Mouse (Mus musculus) heart, postnatal 4 days (tissue): ENCODE results near the gene Fgf8. TPM values are rescaled to one million over a fixed set of nuclear protein-coding genes. Genes with fewer than 3 reads are reported as not detected.
A peak's percentile ranks its signal among the peaks of the same experiment; 100 is the strongest.

Experiments
- DNase-seq: peaks from one replicate; pipeline ENCODE4 v3.0.0; 2021
- total RNA-seq, 2 experiments: library from RNA; stranded (reverse); gene quantifications; 2 replicates each; pipeline ENCODE4 v1.2.3; 2021

The Fgf8 gene
- under 1 TPM in 1 of 2 experiments, not detected in 1; 0.45 TPM for total RNA-seq

- DNase-seq = peak; percentile 28
These were observed at the start of gene Fgf8 for GRCm38 (mm10) chr19:45742218-45742983. Gene Fgf8, minus strand, starts transcription at chr19:45742915.

DNA sequence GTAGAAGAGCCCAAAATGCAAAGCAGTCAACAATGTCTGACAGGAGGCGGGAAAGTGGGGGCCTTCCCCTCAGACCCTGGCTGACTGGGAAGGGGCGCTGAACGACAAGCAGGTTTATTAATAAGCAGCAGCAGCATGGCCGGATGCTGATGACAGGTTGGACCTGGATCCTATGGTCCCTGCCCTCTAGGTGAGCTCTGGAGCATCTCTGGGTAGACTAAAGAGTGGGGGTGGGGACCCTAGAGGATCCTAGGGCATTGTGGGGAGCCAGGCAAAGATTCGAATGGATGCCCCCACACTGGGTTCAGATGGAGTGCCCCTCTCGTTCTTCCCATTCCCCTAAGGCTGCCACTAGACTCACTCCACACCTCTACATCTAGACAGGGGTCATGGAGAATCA, 49.7 kb upstream of the Fgf8 start:
- DNase-seq = no peak

DNA sequence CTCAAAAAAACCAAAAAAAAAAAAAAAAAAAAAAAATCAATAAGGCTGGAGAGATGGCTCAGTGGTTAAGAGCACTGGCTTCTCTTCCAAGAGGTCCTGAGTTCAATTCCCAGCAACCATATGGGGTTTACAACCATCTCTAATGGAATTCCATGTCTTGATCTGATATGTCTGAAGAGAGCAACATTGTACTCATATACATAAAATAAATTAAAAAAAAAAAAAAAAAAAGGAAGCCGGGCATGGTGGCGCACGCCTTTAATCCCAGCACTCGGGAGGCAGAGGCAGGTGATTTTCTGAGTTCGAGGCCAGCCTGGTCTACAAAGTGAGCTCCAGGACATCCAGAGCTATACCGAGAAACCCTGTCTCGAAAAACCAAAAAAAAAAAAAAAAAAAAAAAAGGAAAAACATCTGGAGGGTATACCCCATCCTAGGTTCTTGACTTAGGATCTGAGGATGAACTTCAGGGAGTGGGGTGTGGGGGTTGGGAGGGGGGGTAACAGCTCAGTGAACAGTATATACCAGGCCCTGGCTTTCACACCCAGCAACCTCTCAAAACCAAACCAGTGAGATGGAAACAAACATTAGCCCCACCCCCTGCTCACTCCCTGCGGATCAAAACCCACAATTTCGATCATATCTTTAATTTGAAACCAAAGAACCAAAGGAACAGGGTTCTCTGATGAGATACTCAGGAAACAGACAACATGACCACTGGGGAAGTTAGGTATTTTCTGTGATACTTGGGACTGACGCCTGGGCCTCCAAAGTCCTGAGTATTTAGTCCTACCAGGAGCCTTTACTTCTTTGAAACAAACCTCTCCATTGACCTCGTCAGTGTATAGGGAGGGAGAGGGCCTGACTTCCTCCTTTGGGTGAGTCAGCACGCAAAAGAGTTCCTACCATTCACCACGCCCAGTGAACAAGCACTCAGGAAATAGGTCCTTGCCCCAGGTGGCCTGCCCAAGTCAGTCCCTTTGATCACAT, 47.5 kb upstream of the Fgf8 start:
- no peak for DNase-seq

DNA sequence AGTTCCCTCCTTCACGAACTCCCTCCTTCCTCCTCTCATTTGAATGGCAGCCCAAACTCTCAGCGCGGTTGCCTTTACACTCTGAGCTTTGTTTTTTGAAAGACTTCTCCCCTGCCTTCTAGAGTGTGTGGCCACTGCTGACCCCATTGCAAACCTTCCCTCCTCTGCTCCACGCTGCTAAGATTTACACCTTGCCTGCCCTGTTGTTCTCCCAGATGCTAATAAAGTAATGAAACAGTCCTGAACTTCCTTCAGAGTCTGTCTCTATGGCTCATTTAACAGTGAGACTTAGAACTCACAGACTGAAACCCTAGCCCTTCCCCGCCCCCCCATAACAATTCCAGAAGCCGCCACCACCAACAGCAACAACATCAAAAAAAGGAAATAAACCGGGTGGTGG, 46.6 kb upstream of the Fgf8 start:
- DNase-seq = no peak

GRCm38 (mm10) chr19:45788337-45788736, 45.6 kb upstream of the Fgf8 start:
- DNase-seq = no peak

GRCm38 (mm10) chr19:45787450-45787849, 44.7 kb upstream of the Fgf8 start:
- DNase-seq = no peak

DNA sequence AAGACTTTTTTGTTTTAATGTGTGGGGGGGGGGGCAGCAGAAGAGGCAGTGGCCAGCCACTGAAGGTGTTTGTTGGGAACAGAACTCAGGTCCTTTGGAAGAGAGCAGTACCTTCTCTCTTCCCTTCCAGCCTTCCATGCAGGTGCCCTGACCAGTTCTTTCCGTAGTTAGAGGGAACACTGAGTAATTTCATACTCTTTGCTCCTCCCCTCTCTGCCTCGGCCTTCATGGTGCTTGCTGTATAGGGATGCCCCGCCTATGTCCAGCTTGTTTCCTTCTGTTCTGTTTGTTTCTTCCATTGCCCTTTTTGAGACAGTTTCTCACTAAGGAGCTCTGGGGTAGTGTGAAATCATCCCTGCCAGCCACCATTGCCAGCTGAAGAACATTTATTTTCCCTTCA, 42.8 kb upstream of the Fgf8 start:
- no peak for DNase-seq

GRCm38 (mm10) chr19:45783933-45784576, 41.3 kb upstream of the Fgf8 start:
- DNase-seq = no peak

DNA sequence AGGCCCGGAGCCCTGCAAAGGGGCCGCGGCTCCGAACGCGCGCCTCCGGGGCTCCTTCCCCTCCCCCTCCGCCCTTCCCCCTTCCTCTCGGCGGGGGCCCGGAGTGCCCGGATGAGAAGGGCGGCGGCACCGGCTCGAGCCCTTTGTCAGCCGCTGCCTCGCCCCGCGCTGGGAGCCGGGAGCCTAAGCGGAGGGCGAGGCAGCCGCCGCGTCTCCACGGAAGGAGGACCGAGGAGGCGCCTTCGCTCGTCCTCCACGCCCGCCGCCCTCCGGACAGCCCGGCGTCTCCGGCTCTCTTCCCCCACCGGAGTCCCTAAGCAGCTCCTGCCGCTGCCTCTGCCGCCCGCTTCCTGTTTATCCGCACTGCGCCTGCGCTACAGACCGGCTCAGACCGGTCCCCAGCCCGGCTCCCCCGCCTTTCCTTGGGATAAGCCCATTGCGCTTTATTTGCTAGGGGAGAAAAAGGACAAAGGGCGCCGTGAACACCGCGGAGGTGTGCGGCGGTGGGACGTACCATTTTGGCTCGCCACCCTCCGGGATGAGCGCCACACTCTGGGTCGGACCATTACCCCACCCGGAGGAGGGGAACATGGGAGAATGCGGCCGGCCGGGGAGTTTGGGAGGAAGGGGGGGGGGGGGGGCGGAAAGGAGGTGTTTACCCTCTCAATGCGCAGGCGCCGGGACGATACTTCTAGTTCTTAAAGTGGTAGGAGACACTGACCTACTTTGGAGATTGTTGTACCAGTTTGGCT, 40.6 kb upstream of the Fgf8 start, which contains the start of gene Mgea5:
TSS of gene Mgea5 (minus strand) at position 657 of the 752 bp plus-strand sequence.
- DNase-seq = peak; percentile 98

GRCm38 (mm10) chr19:45782315-45783001, 39.7 kb upstream of the Fgf8 start:
- DNase-seq = peak; percentile 83

- DNase-seq = no peak
These were observed 39.0 kb upstream of the Fgf8 start for GRCm38 (mm10) chr19:45781676-45782075.

- DNase-seq = no peak
These were observed 37.7 kb upstream of the Fgf8 start for GRCm38 (mm10) chr19:45780350-45780915.

- DNase-seq = no peak
These were observed 32.8 kb upstream of the Fgf8 start for GRCm38 (mm10) chr19:45775486-45775885.

DNA sequence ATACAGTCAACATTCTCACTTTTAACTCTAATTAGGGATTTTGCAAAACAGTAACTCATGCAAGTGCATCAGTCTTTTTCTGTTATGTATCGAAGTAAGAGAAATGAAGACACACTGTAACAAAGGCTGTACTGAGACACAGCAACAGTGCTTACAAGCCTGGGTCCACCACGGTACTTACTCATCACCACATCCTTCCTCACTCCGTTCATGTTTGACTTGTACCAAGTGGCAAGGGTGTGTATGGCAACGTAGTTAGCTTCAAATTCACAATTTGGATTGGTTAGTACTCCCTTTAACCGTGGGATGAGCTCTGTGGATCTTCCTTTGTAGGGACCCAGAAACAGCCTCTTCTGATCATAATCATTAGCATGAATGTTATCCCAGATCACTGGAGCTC, 28.8 kb upstream of the Fgf8 start:
- no peak for DNase-seq

- no peak for DNase-seq
These were observed 18.1 kb upstream of the Fgf8 start for GRCm38 (mm10) chr19:45760810-45761209.

GRCm38 (mm10) chr19:45758671-45759070, 16.0 kb upstream of the Fgf8 start:
- DNase-seq = no peak

DNA sequence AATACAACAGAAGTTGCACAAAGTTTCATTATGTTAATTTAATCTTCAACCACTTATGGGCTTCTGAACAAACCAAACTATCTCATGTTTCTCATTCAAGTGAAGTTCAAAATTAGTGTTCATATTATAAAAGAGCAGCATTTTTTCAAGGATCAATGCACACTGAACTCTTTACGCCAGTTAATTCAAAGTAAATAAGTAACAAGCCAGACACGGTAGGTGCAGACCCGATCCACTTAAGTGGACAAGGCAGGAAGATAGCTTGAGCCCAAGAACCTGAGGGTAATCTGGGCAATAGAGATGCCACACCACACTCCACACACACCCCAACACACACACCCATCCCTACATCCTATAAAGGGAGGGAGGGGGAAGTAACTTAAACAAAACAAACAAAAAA, 10.8 kb upstream of the Fgf8 start:
- no peak for DNase-seq

DNA sequence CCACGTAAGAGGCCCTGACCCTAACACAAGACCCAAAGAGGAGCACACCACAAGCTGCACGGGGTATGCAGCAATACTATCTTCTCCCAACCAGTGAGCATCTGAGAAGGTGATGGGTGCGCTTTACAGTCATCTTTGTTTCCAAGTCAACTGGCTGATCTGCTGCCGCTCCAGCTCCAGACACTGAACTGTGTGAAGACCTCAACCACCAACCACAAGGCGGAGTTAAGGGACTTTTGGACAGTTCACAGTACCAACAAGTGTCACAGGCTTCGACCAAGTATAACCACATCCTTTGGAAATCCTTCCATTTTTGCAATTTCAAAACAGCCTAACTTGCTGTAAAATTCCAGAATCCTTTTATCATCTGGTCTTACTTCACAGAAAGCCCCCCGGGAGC, 9.2 kb upstream of the Fgf8 start:
- no peak for DNase-seq

DNA sequence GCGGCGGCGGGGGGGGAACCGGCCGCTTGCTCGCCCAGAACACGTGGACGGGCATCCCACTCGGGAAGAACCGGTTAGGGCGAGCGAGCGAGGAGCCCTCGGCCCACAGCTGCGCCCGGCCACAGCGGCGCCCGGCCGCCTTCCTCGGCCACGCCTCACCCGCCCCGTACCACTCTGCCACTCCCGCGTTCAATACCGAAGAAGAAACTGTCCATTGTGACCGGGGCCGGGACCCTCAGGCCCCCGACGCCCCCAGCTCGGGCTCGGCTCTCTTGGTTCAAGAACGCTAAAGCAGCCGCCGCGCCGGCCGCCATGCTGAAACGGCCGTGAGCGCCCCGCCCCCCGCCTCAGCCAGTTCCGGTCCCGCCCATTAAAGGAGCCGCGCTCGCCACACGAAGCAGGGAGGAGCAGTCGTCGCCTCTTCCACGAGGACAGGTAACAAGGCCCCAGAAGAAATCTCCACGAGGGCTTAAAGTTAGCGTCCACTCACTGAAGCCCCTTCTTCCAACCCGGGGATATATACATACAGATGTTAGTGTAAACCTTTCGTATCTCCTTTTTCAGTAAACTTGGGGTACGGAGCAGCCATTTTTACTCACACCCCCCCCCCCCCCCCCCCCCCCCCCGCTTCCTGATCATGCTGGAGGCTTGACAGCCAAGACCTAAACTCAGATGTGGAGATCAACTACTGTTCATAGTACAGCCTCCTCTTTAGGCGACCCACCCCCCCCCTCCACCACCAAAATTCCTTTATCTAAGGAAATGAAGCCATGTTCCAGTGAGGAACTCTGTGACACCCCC, 6.7 kb upstream of the Fgf8 start, which contains the start of gene Npm3:
TSS of gene Npm3 (minus strand) at position 349 of the 801 bp plus-strand sequence.
- DNase-seq = peak; percentile 90

- DNase-seq = no peak
These were observed 6.1 kb upstream of the Fgf8 start for GRCm38 (mm10) chr19:45748691-45749242.
